Mouse (Mus musculus) lung, postnatal 0 days (tissue): ENCODE measurements around the gene Fbxo9.

Experiments used
- CTCF ChIP-seq: IDR thresholded peaks from 2 replicates; pipeline ENCODE4 v1.5.1; 2016; ENCODE audit warnings: antibody characterized with exemption, mild to moderate bottlenecking
- EP300 ChIP-seq: IDR thresholded peaks from 2 replicates; pipeline ENCODE4 v1.6.1; 2016; ENCODE audit warnings: antibody characterized with exemption, mild to moderate bottlenecking, control low read depth

GRCm38 (mm10) chr9:78113538-78113885, 4.6 kb upstream of the Fbxo9 start:
- TF ChIP-seq CTCF (no peak), EP300 (no peak)
